Mouse (Mus musculus) lung, adult 2 months (tissue): Measurements from ENCODE around the gene Homer2.

Experiments
- CTCF ChIP-seq: fragments of 200-500 bp; IDR thresholded peaks from 2 replicates; pipeline ENCODE4 v1.5.1; 2011; ENCODE audit warnings: mild to moderate bottlenecking, low read length, control low read depth; ENCODE audit not compliant: insufficient read depth
- POLR2A ChIP-seq: fragments of 200-500 bp; IDR thresholded peaks from 2 replicates; pipeline ENCODE4 v1.6.1; 2011; ENCODE audit warnings: low read depth, mild to moderate bottlenecking, control low read depth, low read length, borderline replicate concordance; ENCODE audit errors: extremely low read depth

DNA sequence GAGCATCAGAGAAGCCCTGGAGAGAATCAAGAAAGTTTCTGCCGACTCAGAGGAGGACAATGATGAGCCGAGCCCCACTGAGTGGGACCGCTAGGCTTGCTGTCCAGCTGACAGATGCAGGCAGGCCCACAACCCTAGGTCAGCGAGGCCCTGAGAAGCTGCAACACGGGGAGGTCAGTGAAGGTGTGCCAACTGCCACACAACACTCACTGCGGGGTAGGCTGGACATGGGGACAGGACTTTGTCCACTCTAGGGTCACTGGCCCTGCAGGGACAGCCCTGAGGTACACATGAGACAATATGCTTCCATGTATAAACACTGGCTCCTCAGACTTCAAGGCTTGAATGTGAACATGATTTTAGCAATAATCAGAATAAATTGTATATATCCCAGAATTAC, 111.2 kb downstream of the Homer2 start:
- TF ChIP-seq CTCF (no peak), POLR2A (no peak)
